Mouse (Mus musculus): ENCODE measurements around the gene Hist3h2a. TPM values are rescaled to one million over a fixed set of nuclear protein-coding genes. Genes with fewer than 3 reads are reported as not detected.

Gene Hist3h2a
- 16.1 and 16.4 TPM in 2 replicates for polyA plus RNA-seq (2015; fragmentation: Nextera tagmentation; extraction: Ambion mirVana)

DNA sequence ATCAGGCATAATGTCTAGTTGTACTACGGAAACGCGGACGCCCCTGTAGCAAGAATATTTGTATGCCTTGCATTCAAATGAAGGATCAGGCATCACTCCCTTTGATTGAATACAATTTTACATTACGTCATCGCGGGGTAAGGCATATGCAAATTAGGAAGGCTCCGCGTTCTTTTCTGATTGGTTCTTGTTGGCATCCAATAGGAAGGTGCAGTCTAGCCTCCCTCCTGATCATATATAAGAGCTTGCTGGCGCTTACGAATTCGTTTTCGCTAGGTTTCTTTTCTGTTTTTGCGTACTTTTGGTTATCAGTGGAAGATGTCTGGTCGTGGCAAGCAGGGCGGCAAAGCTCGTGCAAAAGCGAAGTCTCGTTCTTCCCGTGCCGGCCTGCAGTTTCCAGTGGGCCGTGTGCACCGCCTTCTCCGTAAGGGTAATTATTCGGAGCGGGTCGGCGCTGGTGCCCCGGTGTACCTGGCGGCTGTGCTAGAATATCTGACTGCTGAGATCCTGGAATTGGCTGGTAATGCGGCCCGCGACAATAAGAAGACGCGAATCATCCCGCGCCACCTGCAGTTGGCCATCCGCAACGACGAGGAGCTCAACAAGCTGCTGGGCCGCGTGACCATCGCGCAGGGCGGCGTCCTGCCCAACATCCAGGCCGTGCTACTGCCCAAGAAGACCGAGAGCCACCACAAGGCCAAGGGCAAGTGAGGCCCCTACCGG is at the start of gene Hist3h2a, which contains the start of gene Trim17:
Hist3h2a (plus strand) TSS at position 266 of the 723 bp plus-strand sequence.
Trim17 (plus strand) TSS at position 266 of the 723 bp plus-strand sequence.
- peaks cover 28% of the 10 kb centered on the region for H3K36me3 ChIP-seq (replicated peaks)
- H3K9ac ChIP-seq, result peak within 1 kb of the TSS; percentile 93
- peak within 1 kb of the TSS; percentile 75 for H3K4me3 ChIP-seq (replicated peaks)
- H3K9me3 ChIP-seq (replicated peaks), result no peaks in the 10 kb centered on the region
- H3K4me1 ChIP-seq (replicated peaks), result peaks cover 55% of the 10 kb centered on the region
- peaks cover 27% of the 10 kb centered on the region for H3K27me3 ChIP-seq
- under 1% methylated on average over 49 of the region's 49 CpGs for WGBS (ENCODE audit: insufficient replicate concordance)
- ATAC-seq (ENCODE audit: insufficient read depth), result peak; percentile 85
- peak within 1 kb of the TSS; percentile 100 for H3K27ac ChIP-seq (replicated peaks)
- H3K4me2 ChIP-seq, result peak within 1 kb of the TSS; percentile 95

- H3K9ac ChIP-seq, result 0 out of 2 replicates have a peak overlapping the region, but pooled peaks have one; percentile 71
- H3K4me1 ChIP-seq (replicated peaks), result peaks cover 43% of the 10 kb centered on the region
- no peak for ATAC-seq (ENCODE audit: insufficient read depth)
- no peaks in the 10 kb centered on the region for H3K9me3 ChIP-seq (replicated peaks)
- peak overlapping the region; percentile 94 for H3K27ac ChIP-seq (replicated peaks)
- no peaks in the 10 kb centered on the region for H3K27me3 ChIP-seq
- WGBS (ENCODE audit: insufficient replicate concordance), result 49% methylated on average over 6 of the region's 6 CpGs
- peak overlapping the region; percentile 81 for H3K4me3 ChIP-seq (replicated peaks)
- peaks cover 25% of the 10 kb centered on the region for H3K36me3 ChIP-seq (replicated peaks)
- H3K4me2 ChIP-seq, result peak overlapping the region; percentile 80
Measured at GRCm38 (mm10) chr11:58904838-58905237, 49.6 kb upstream of the Hist3h2a start.

DNA sequence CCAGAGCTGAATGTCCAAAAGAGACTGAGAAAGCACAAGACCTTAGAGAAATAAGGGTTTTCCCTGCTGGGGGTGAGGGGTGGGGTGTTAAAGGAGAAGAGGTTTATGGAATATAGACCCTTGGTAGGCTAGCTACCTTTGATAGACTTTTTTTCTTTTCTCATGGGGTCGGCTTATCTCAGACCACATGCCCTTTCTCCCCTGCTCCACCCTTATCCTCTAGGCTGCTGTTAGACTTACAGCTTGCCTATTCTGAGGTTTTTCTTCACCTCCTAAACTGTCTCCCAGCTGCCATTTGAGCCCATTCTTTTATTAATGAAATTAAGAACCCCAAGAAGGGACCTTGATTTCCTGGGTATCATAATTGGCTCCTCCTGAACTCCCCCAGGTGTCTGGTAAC is 40.7 kb upstream of the Hist3h2a start:
- Histone ChIP-seq H3K4me3 (replicated peaks) (peak overlapping the region; percentile 52), H3K9me3 (replicated peaks) (no peaks in the 10 kb centered on the region), H3K27ac (replicated peaks) (peak overlapping the region; percentile 97), H3K4me1 (replicated peaks) (peaks cover 72% of the 10 kb centered on the region), H3K9ac (peak overlapping the region; percentile 71), H3K4me2 (peak overlapping the region; percentile 85), H3K36me3 (replicated peaks) (no peaks in the 10 kb centered on the region; the same call in 1 of the 2 replicates), H3K27me3 (no peaks in the 10 kb centered on the region)
- WGBS (ENCODE audit: insufficient replicate concordance), result 23% methylated on average over 1 of the region's 1 CpGs
- peak; percentile 67 for ATAC-seq (ENCODE audit: insufficient read depth)

GRCm38 (mm10) chr11:58914461-58915028 is 39.9 kb upstream of the Hist3h2a start:
- H3K27ac ChIP-seq (replicated peaks), result peak overlapping the region; percentile 97
- H3K9me3 ChIP-seq (replicated peaks), result no peaks in the 10 kb centered on the region
- peak overlapping the region; percentile 71 for H3K9ac ChIP-seq
- peak overlapping the region; percentile 52 for H3K4me3 ChIP-seq (replicated peaks)
- H3K4me2 ChIP-seq, result peak overlapping the region; percentile 85
- H3K27me3 ChIP-seq, result no peaks in the 10 kb centered on the region
- H3K36me3 ChIP-seq (replicated peaks), result no peaks in the 10 kb centered on the region; the same call in 1 of the 2 replicates
- H3K4me1 ChIP-seq (replicated peaks), result peaks cover 80% of the 10 kb centered on the region
- WGBS (ENCODE audit: insufficient replicate concordance), result 7% methylated on average over 17 of the region's 17 CpGs
- ATAC-seq (ENCODE audit: insufficient read depth), result peak; percentile 43

- Histone ChIP-seq H3K4me2 (peak overlapping the region; percentile 81), H3K9ac (peak overlapping the region; percentile 84), H3K36me3 (replicated peaks) (peaks cover 22% of the 10 kb centered on the region), H3K9me3 (replicated peaks) (no peaks in the 10 kb centered on the region), H3K27ac (replicated peaks) (peak overlapping the region; percentile 97), H3K4me1 (replicated peaks) (peaks cover 89% of the 10 kb centered on the region), H3K27me3 (no peaks in the 10 kb centered on the region), H3K4me3 (replicated peaks) (peak overlapping the region; percentile 69)
- ATAC-seq (ENCODE audit: insufficient read depth), result peak; percentile 60
- WGBS (ENCODE audit: insufficient replicate concordance), result 27% methylated on average over 14 of the region's 14 CpGs
Measured at GRCm38 (mm10) chr11:58916879-58917744, 37.4 kb upstream of the Hist3h2a start.

DNA sequence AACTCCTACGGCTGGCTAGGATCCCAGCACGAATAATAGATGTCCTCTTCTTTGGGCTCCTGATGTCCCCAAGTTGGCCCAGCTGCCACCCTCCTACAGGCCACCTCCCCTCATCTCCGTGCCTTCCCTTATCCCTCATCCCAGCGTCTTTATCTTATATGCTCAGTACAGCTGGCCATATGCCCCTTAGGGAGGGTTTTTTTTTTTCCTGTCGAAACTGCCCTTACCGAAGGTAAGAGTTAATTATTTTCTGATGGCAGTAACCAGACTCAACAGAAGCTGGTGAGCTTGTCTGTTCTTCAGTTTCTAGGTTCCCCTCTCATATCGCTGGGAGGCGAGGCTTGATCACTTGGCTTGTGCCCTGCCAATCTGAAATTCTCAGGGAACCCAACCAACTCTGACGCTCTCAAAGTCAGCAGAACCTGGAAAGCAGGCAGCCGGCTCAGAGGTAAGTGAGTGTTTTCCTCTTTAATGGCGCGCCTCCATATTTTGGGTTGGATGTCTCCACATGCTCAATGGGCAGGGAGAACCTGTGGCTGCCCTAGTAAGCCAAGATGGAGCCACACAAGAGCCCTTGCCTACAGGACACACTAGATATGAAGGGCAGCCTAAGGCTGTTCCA is 36.6 kb upstream of the Hist3h2a start, which contains the start of gene Btnl10:
Btnl10 (plus strand) TSS at position 164 of the 622 bp plus-strand sequence.
- H3K4me1 ChIP-seq (replicated peaks), result peaks cover 81% of the 10 kb centered on the region
- peaks cover 29% of the 10 kb centered on the region for H3K36me3 ChIP-seq (replicated peaks)
- peak within 1 kb of the TSS; percentile 97 for H3K27ac ChIP-seq (replicated peaks)
- no peaks in the 10 kb centered on the region for H3K9me3 ChIP-seq (replicated peaks)
- 31% methylated on average over 12 of the region's 12 CpGs for WGBS (ENCODE audit: insufficient replicate concordance)
- H3K9ac ChIP-seq, result peak within 1 kb of the TSS; percentile 84
- H3K4me3 ChIP-seq (replicated peaks), result peak within 1 kb of the TSS; percentile 69
- peak; percentile 83 for ATAC-seq (ENCODE audit: insufficient read depth)
- no peaks in the 10 kb centered on the region for H3K27me3 ChIP-seq
- peak within 1 kb of the TSS; percentile 81 for H3K4me2 ChIP-seq

GRCm38 (mm10) chr11:58918759-58919158 is 35.7 kb upstream of the Hist3h2a start:
- Histone ChIP-seq H3K4me3 (replicated peaks) (peak overlapping the region; percentile 69), H3K27ac (replicated peaks) (peak overlapping the region; percentile 97), H3K4me2 (peak overlapping the region; percentile 81), H3K27me3 (no peaks in the 10 kb centered on the region), H3K9me3 (replicated peaks) (no peaks in the 10 kb centered on the region), H3K4me1 (replicated peaks) (peaks cover 72% of the 10 kb centered on the region), H3K9ac (peak overlapping the region; percentile 84), H3K36me3 (replicated peaks) (peaks cover 38% of the 10 kb centered on the region)
- 41% methylated on average over 5 of the region's 5 CpGs for WGBS (ENCODE audit: insufficient replicate concordance)
- ATAC-seq (ENCODE audit: insufficient read depth), result 0 out of 2 replicates have a peak, but pooled peaks have one; percentile 13

- Histone ChIP-seq H3K4me2 (no peak overlapping the region), H3K27ac (replicated peaks) (no peak overlapping the region), H3K9ac (no peak overlapping the region), H3K36me3 (replicated peaks) (peaks cover 52% of the 10 kb centered on the region), H3K4me1 (replicated peaks) (peaks cover 41% of the 10 kb centered on the region), H3K9me3 (replicated peaks) (no peaks in the 10 kb centered on the region), H3K27me3 (no peaks in the 10 kb centered on the region), H3K4me3 (replicated peaks) (no peak overlapping the region)
- 83% methylated on average over 9 of the region's 9 CpGs for WGBS (ENCODE audit: insufficient replicate concordance)
- ATAC-seq (ENCODE audit: insufficient read depth), result no peak
Measured at GRCm38 (mm10) chr11:58922420-58922819, 32.1 kb upstream of the Hist3h2a start.

DNA sequence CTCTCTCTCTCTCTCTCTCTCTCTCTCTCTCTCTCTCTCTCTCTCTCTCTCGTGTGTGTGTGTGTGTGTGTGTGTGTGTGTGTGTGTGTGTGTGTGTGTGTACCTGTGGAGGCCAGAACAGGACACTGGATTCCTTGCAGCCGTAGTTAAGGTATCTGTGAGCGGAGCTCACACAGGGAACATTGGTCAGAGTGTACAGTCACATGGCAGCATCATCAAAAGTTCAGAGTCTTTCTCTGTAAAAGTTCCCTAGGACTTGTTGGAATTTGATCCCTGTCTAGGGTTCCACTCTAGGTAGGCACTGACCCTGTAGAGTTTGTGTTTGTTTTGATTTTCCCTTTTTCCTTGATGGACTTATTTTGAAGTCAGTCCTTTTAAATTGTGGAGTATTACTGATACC is 27.8 kb upstream of the Hist3h2a start:
- no peak overlapping the region for H3K9ac ChIP-seq
- 73% methylated on average over 3 of the region's 3 CpGs for WGBS (ENCODE audit: insufficient replicate concordance)
- H3K4me3 ChIP-seq (replicated peaks), result no peak overlapping the region
- H3K36me3 ChIP-seq (replicated peaks), result peaks cover 43% of the 10 kb centered on the region
- no peaks in the 10 kb centered on the region for H3K27me3 ChIP-seq
- H3K27ac ChIP-seq (replicated peaks), result no peak overlapping the region
- H3K4me2 ChIP-seq, result no peak overlapping the region
- H3K4me1 ChIP-seq (replicated peaks), result peaks cover 47% of the 10 kb centered on the region
- ATAC-seq (ENCODE audit: insufficient read depth), result no peak
- no peaks in the 10 kb centered on the region for H3K9me3 ChIP-seq (replicated peaks)

DNA sequence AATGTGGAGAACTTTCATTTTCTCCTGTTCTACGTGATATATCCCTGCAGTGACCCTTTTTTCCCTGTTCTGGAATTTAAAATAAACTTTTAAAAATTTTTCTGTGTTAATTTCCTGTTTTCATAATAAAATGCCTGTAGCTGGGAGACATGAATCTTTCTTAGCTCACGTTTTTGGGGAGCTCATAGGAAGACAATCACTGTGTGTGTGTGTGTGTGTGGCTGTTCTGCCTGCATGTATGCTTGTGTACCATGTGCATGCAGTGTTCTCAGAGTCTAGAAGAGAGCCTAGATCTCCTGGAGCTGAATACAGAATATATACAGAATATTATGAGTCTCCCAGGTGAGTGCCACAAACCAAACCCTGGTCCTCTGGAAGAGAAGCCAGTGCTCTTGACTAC is 27.4 kb upstream of the Hist3h2a start:
- Histone ChIP-seq H3K27ac (replicated peaks) (peak overlapping the region; percentile 86; the same call in 1 of the 2 replicates), H3K36me3 (replicated peaks) (peaks cover 43% of the 10 kb centered on the region), H3K27me3 (no peaks in the 10 kb centered on the region), H3K9me3 (replicated peaks) (no peaks in the 10 kb centered on the region), H3K4me1 (replicated peaks) (peaks cover 50% of the 10 kb centered on the region), H3K4me3 (replicated peaks) (no peak overlapping the region), H3K4me2 (peak overlapping the region; percentile 74; the same call in 1 of the 2 replicates), H3K9ac (0 out of 2 replicates have a peak overlapping the region, but pooled peaks have one; percentile 5)
- no peak for ATAC-seq (ENCODE audit: insufficient read depth)
- WGBS (ENCODE audit: insufficient replicate concordance), result 57% methylated on average over 2 of the region's 2 CpGs
